Mouse (Mus musculus) erythroblast, embryonic 14.5 days (primary cell): ENCODE measurements around the gene Itga8. TPM values are rescaled to one million over a fixed set of nuclear protein-coding genes. Genes with fewer than 3 reads are reported as not detected.

Experiments
- H3K27me3 ChIP-seq: 2 replicates; pipeline ENCODE4 v1.6.1; 2012; ENCODE audit warnings: inconsistent platforms; ENCODE audit not compliant: control insufficient read depth
- H3K36me3 ChIP-seq: 2 replicates; pipeline ENCODE4 v1.6.1; 2012; ENCODE audit warnings: mild to moderate bottlenecking, inconsistent platforms; ENCODE audit not compliant: control insufficient read depth
- H3K4me1 ChIP-seq: 2 replicates; pipeline ENCODE4 v1.6.1; 2012; ENCODE audit warnings: inconsistent platforms; ENCODE audit not compliant: control insufficient read depth
- H3K4me3 ChIP-seq: replicated peaks from 2 replicates; pipeline ENCODE3; 2012; ENCODE audit warnings: moderate library complexity, mild to moderate bottlenecking, inconsistent platforms
- H3K9me3 ChIP-seq: 2 replicates; pipeline ENCODE4 v1.6.1; 2012; ENCODE audit warnings: low read length, inconsistent platforms, mixed read lengths; ENCODE audit not compliant: control insufficient read depth
- GATA1 ChIP-seq: IDR thresholded peaks from 2 replicates; pipeline ENCODE4 v1.6.1; 2012; ENCODE audit warnings: low read length, inconsistent platforms, mixed read lengths
- TAL1 ChIP-seq: IDR thresholded peaks from 3 replicates; pipeline ENCODE4 v1.6.1; 2012; ENCODE audit warnings: low read length, inconsistent platforms, mixed read lengths
- polyA plus RNA-seq: library from polyadenylated mRNA; stranded (reverse); fragments of >175 nt; gene quantifications from 2 replicates; pipeline ENCODE4 v1.2.3, GENCODE M21; 2012

Gene Itga8
- polyA plus RNA-seq, 1 experiment = not detected

GRCm38 (mm10) chr2:12187646-12188045 lies 114.1 kb downstream of the Itga8 start:
- H3K27me3 ChIP-seq = no peaks in the 10 kb centered on the region
- no peak overlapping the region for H3K4me3 ChIP-seq
- TF ChIP-seq GATA1 (no peak), TAL1 (no peak)
- H3K36me3 ChIP-seq = no peaks in the 10 kb centered on the region
- no peaks in the 10 kb centered on the region for H3K4me1 ChIP-seq
- H3K9me3 ChIP-seq = no peaks in the 10 kb centered on the region

- TF ChIP-seq GATA1 (no peak), TAL1 (no peak)
- H3K27me3 ChIP-seq = no peaks in the 10 kb centered on the region
- H3K36me3 ChIP-seq = no peaks in the 10 kb centered on the region
- no peaks in the 10 kb centered on the region for H3K4me1 ChIP-seq
- H3K9me3 ChIP-seq = no peaks in the 10 kb centered on the region
- H3K4me3 ChIP-seq = no peak overlapping the region
These were observed 119.2 kb downstream of the Itga8 start for GRCm38 (mm10) chr2:12182402-12182948.

- Histone ChIP-seq H3K36me3 (no peaks in the 10 kb centered on the region), H3K4me3 (no peak overlapping the region), H3K9me3 (no peaks in the 10 kb centered on the region), H3K27me3 (no peaks in the 10 kb centered on the region), H3K4me1 (no peaks in the 10 kb centered on the region)
- no peak for TF ChIP-seq GATA1
- no peak for TF ChIP-seq TAL1
These were observed 121.1 kb downstream of the Itga8 start for GRCm38 (mm10) chr2:12180635-12181034.

GRCm38 (mm10) chr2:12174722-12175427 lies 126.8 kb downstream of the Itga8 start:
- Histone ChIP-seq H3K4me1 (no peaks in the 10 kb centered on the region), H3K4me3 (no peak overlapping the region), H3K9me3 (no peaks in the 10 kb centered on the region), H3K36me3 (no peaks in the 10 kb centered on the region), H3K27me3 (no peaks in the 10 kb centered on the region)
- TF ChIP-seq GATA1 (no peak), TAL1 (no peak)

GRCm38 (mm10) chr2:12170221-12170620 lies 131.5 kb downstream of the Itga8 start:
- Histone ChIP-seq H3K27me3 (no peaks in the 10 kb centered on the region), H3K36me3 (no peaks in the 10 kb centered on the region), H3K4me1 (no peaks in the 10 kb centered on the region), H3K9me3 (no peaks in the 10 kb centered on the region), H3K4me3 (no peak overlapping the region)
- TF ChIP-seq TAL1 (no peak), GATA1 (no peak)

- no peaks in the 10 kb centered on the region for H3K36me3 ChIP-seq
- TF ChIP-seq GATA1 = no peak
- no peak for TF ChIP-seq TAL1
- H3K4me3 ChIP-seq = no peak overlapping the region
- H3K4me1 ChIP-seq = no peaks in the 10 kb centered on the region
- H3K9me3 ChIP-seq = no peaks in the 10 kb centered on the region
- H3K27me3 ChIP-seq = no peaks in the 10 kb centered on the region
These were observed 141.2 kb downstream of the Itga8 start for GRCm38 (mm10) chr2:12160486-12160885.

- Histone ChIP-seq H3K36me3 (no peaks in the 10 kb centered on the region), H3K27me3 (no peaks in the 10 kb centered on the region), H3K9me3 (no peaks in the 10 kb centered on the region), H3K4me3 (no peak overlapping the region), H3K4me1 (no peaks in the 10 kb centered on the region)
- TF ChIP-seq TAL1 (no peak), GATA1 (no peak)
These were observed 144.7 kb downstream of the Itga8 start for GRCm38 (mm10) chr2:12157001-12157400.

- TF ChIP-seq TAL1 (no peak), GATA1 (no peak)
These were observed 145.3 kb downstream of the Itga8 start for GRCm38 (mm10) chr2:12156401-12156800.

GRCm38 (mm10) chr2:12154676-12155075 lies 147.0 kb downstream of the Itga8 start:
- Histone ChIP-seq H3K4me3 (no peak overlapping the region), H3K27me3 (no peaks in the 10 kb centered on the region), H3K4me1 (no peaks in the 10 kb centered on the region), H3K9me3 (no peaks in the 10 kb centered on the region), H3K36me3 (no peaks in the 10 kb centered on the region)
- no peak for TF ChIP-seq GATA1
- TF ChIP-seq TAL1 = no peak

More at GRCm38 (mm10) chr2:12156401-12156800, 145.3 kb downstream of the Itga8 start:
- H3K4me3 ChIP-seq = no peak overlapping the region
- no peaks in the 10 kb centered on the region for H3K27me3 ChIP-seq
- H3K36me3 ChIP-seq = no peaks in the 10 kb centered on the region
- no peaks in the 10 kb centered on the region for H3K9me3 ChIP-seq
- H3K4me1 ChIP-seq = no peaks in the 10 kb centered on the region
